Mouse (Mus musculus): Measurements from ENCODE around the gene Dbndd2.

Dbndd2 gene

GRCm38 (mm10) chr2:164540652-164541427, 54.9 kb downstream of the Dbndd2 start:
- DNase-seq (ENCODE audit: low spot score) = no peak

- no peak for DNase-seq (ENCODE audit: low spot score)
These were observed 56.2 kb downstream of the Dbndd2 start for GRCm38 (mm10) chr2:164542132-164542531.

- DNase-seq (ENCODE audit: low spot score) = no peak
These were observed 56.7 kb downstream of the Dbndd2 start for GRCm38 (mm10) chr2:164542598-164542997.

Measured in testis, postnatal 10 days (tissue).